Mouse (Mus musculus) kidney, postnatal 0 days (tissue): ENCODE results near the gene Trdn. TPM values are rescaled to one million over a fixed set of nuclear protein-coding genes. Genes with fewer than 3 reads are reported as not detected.

Experiments
- ATAC-seq: fragments of 200-750 bp; cut with Nextera tagmentation; replicated peaks from 2 replicates; pipeline ENCODE4 v1.8.0; 2017; ENCODE audit warnings: low read depth, moderate number of reproducible peaks, moderate TSS enrichment, moderate library complexity; ENCODE audit not compliant: low FRiP score
- DNase-seq: peaks from one replicate; pipeline ENCODE4 v3.0.0-alpha.2; 2016; ENCODE audit warnings: low spot score
- H3K27ac ChIP-seq: fragments of 300-500 bp; sonication (generic); 2 replicates; pipeline ENCODE4 v1.5.1; 2014; ENCODE audit warnings: mild to moderate bottlenecking
- H3K27me3 ChIP-seq: fragments of 300-500 bp; sonication (generic); 2 replicates; pipeline ENCODE4 v1.6.1; 2014; ENCODE audit warnings: low read length, mixed read lengths; ENCODE audit not compliant: insufficient read depth
- H3K36me3 ChIP-seq: fragments of 300-500 bp; sonication (generic); 2 replicates; pipeline ENCODE4 v1.6.1; 2014; ENCODE audit warnings: low read length, mixed read lengths; ENCODE audit not compliant: insufficient read depth
- H3K4me1 ChIP-seq: fragments of 300-500 bp; sonication (generic); replicated peaks from 2 replicates; pipeline ENCODE4 v1.6.1; 2014; ENCODE audit warnings: antibody characterized with exemption, low read length, mixed read lengths; ENCODE audit not compliant: insufficient read depth
- H3K4me2 ChIP-seq: fragments of 300-500 bp; sonication (generic); 2 replicates; pipeline ENCODE4 v1.6.1; 2014; ENCODE audit warnings: mild to moderate bottlenecking, low read length, moderate library complexity, mixed read lengths
- H3K4me3 ChIP-seq: fragments of 300-500 bp; sonication (generic); replicated peaks from 2 replicates; pipeline ENCODE4 v1.5.1; 2014; ENCODE audit warnings: low read depth, low read length
- H3K9ac ChIP-seq: fragments of 300-500 bp; sonication (generic); 2 replicates; pipeline ENCODE4 v1.6.1; 2014; ENCODE audit warnings: low read depth, low read length
- H3K9me3 ChIP-seq: fragments of 300-500 bp; sonication (generic); replicated peaks from 2 replicates; pipeline ENCODE4 v1.6.1; 2016; ENCODE audit warnings: low read length, inconsistent platforms, mixed read lengths
- CTCF ChIP-seq: IDR thresholded peaks from 2 replicates; pipeline ENCODE4 v1.5.1; 2016; ENCODE audit warnings: antibody characterized with exemption, low read depth, mild to moderate bottlenecking, moderate library complexity
- whole genome bisulfite sequencing: fragments of 180-500 bp; shearing (Covaris S2); extraction: QIAGEN DNeasy Blood & Tissue Kit; methylation state at CpG from one replicate; pipeline ENCODE4 v1.1.7; 2014; 5-methylcytosine and 5-hydroxymethylcytosine counted together
- polyA plus RNA-seq: library from polyadenylated mRNA; unstranded; fragments of >200 nt; fragmentation: Nextera tagmentation; extraction: Ambion mirVana; gene quantifications from 2 replicates; pipeline ENCODE4 v1.2.1, GENCODE M21; 2015

Gene Trdn
- polyA plus RNA-seq, 1 experiment from 2014 or later: not detected

DNA sequence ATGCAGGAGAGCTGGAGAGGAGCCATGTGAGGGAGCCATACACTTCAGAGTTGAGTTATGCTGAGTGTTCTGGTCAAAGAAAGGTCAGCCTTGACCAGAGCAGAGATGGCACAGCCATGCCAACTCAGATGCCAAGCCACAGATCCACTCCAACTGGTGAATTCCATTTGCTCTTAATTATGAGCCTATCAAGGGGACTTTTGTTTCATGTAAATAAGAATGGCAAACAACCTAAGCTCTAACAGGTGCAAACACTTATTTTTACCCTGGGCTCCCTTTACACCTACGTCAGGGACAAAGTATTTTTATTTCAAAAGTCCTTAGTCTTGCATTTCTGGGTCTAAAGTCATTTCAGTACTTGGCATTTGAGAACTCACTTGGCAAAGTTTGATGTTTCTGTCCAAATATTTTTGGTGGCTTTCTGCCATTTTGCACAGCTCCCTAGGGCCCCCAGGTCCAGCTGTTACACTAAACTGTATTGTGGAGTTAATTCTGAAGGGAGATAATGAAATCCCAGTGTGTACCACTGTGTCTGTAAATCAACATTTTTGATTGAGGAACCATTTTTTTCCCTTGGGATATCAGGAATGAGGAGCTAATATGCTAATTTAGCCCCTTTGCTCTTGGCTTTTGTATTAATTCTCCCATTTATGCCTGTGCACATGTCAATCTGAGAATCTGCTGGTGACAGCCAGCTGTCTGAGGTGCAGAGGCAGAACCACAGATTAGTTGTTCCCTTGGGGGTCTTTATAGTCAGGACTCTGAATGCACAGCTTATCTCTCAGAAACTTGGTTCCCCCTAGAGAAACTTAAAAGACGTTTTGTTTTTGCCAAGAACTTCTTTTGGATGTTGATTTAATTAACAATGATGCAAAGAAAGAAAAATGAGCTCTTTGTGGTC is 99.6 kb downstream of the Trdn start:
- DNase-seq: no peak
- WGBS: 46% methylated on average over 2 of the region's 2 CpGs
- no peak for TF ChIP-seq CTCF
- Histone ChIP-seq H3K27ac (no peak overlapping the region), H3K27me3 (no peaks in the 10 kb centered on the region), H3K4me1 (no peaks in the 10 kb centered on the region), H3K4me2 (no peak overlapping the region), H3K9ac (no peak overlapping the region), H3K4me3 (no peak overlapping the region), H3K9me3 (no peaks in the 10 kb centered on the region), H3K36me3 (no peaks in the 10 kb centered on the region)
- ATAC-seq: no peak

DNA sequence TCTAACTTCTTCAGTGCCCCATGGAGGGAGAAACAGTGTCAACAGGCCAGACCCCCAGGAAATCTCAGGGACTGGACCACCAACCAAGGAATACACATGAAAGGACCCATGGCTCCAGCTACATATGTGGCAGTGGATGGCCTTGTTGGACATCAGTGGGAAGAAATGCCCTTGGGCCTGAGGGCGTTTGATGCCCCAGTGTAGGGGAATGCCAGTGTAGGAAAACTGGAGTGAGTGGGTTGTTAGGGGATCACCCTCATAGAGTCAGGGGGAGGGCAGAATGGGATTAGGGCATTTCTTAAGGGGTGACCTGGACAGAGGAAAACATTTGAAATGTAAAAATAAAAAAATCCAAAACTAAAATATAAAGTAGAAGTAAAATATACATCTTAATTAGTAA is 108.7 kb downstream of the Trdn start:
- 76% methylated on average over 1 of the region's 1 CpGs for WGBS
- Histone ChIP-seq H3K9me3 (no peaks in the 10 kb centered on the region), H3K27me3 (no peaks in the 10 kb centered on the region), H3K4me3 (no peak overlapping the region), H3K27ac (no peak overlapping the region), H3K4me2 (no peak overlapping the region), H3K4me1 (no peaks in the 10 kb centered on the region), H3K36me3 (no peaks in the 10 kb centered on the region), H3K9ac (no peak overlapping the region)
- DNase-seq (no peak), ATAC-seq (no peak)
- TF ChIP-seq CTCF: no peak

DNA sequence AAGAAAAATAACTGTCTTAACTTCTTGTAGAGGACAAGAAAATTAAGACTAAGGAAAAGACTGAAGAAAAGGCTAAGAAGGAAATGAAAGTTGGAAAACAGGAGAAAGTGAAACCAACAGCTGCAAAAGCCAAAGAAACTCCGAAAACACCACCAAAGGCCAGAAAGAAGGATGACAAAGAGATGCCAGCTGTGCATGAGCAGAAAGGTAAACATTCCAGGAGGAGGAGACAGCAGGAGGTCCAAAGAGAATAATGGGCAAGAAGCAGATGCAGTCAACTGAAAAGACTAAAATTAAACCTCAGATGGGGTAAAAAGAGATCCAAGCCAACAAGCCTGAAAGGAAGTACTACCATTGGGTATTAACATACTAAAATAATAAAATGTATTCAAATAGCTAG is 115.6 kb downstream of the Trdn start:
- Histone ChIP-seq H3K4me3 (no peak overlapping the region), H3K4me1 (no peaks in the 10 kb centered on the region), H3K27me3 (no peaks in the 10 kb centered on the region), H3K36me3 (no peaks in the 10 kb centered on the region), H3K27ac (no peak overlapping the region), H3K9ac (no peak overlapping the region), H3K4me2 (no peak overlapping the region), H3K9me3 (no peaks in the 10 kb centered on the region)
- ATAC-seq (no peak), DNase-seq (peak; percentile 30)
- 25% methylated on average over 1 of the region's 1 CpGs for WGBS
- no peak for TF ChIP-seq CTCF

DNA sequence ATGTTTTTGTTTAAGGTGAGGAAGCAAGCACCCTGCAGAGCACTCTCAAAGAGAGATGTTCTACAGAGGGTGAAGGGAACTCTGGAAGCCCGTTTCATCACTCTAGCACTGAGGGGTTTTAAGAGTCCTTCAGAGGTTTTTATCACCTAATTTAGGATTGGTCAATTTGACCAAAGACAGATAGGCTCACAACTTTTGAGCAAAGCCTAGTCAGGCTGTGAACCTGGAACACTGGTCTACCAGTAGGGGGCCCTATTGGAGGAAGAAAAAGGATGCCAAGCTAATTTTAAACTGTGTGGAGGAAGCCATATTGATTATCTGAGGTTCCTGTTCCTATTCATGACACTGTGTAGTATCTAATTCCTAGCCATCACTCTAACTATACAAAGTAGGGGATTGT is 117.9 kb downstream of the Trdn start:
- Histone ChIP-seq H3K9ac (no peak overlapping the region), H3K27ac (no peak overlapping the region), H3K9me3 (no peaks in the 10 kb centered on the region), H3K36me3 (no peaks in the 10 kb centered on the region), H3K27me3 (no peaks in the 10 kb centered on the region), H3K4me3 (no peak overlapping the region), H3K4me1 (no peaks in the 10 kb centered on the region), H3K4me2 (no peak overlapping the region)
- ATAC-seq: no peak
- DNase-seq: no peak
- no peak; the same call in 1 of the 2 replicates for TF ChIP-seq CTCF
- 59% methylated on average over 1 of the region's 1 CpGs for WGBS

DNA sequence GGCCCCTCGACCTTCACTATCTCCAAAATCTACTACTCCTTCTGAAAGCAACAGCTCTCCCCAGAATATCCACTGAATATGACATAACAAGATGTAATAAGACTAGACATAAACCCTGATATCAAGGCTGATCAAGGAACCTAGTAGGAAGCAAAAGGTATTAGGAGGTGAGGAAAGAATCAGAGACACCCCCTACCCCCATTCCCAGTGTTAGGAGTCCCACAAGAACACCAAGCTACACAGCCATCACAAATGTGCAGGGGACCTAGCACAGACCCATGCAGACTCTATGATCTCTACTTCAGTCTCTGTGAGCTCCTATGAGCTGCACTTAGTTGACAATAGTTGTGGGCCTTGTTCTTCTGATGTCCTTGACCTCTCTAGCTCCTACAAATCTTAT is 130.1 kb downstream of the Trdn start:
- no peak overlapping the region for H3K9ac ChIP-seq
- no peak overlapping the region for H3K27ac ChIP-seq
- no peak for TF ChIP-seq CTCF
- H3K27me3 ChIP-seq: no peaks in the 10 kb centered on the region
- H3K4me1 ChIP-seq: no peaks in the 10 kb centered on the region
- no peaks in the 10 kb centered on the region for H3K9me3 ChIP-seq
- no peak overlapping the region for H3K4me2 ChIP-seq
- DNase-seq (no peak), ATAC-seq (no peak)
- 78% methylated on average over 1 of the region's 1 CpGs for WGBS
- no peak overlapping the region for H3K4me3 ChIP-seq
- H3K36me3 ChIP-seq: no peaks in the 10 kb centered on the region

DNA sequence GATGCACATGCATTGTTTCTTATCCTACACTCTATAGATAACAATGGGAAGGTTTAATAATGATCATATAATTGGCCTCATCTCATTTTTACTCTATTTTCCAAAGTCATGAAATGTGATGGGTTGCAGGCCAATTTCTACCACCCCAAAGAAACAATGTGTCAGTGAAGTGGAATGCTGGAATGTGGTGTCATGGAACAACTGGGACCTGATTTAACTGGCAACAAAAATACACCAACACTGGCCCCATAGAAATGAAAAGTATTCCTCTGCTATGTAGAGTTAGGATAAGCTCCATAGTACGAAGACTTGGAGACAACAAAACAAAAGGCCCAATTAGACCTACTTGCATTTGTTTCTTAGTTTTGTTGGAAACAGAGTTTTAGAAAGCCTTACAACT is 173.6 kb downstream of the Trdn start:
- H3K9me3 ChIP-seq: no peaks in the 10 kb centered on the region
- no peaks in the 10 kb centered on the region for H3K36me3 ChIP-seq
- H3K4me2 ChIP-seq: no peak overlapping the region
- no peak overlapping the region for H3K4me3 ChIP-seq
- 73% methylated on average over 1 of the region's 1 CpGs for WGBS
- ATAC-seq: no peak
- H3K4me1 ChIP-seq: no peaks in the 10 kb centered on the region
- no peaks in the 10 kb centered on the region for H3K27me3 ChIP-seq
- TF ChIP-seq CTCF: no peak
- no peak overlapping the region for H3K9ac ChIP-seq
- no peak overlapping the region for H3K27ac ChIP-seq
- no peak for DNase-seq
